Mouse (Mus musculus) bone marrow macrophage, adult 2 months (primary cell): ENCODE data around the gene Smim22. TPM values are rescaled to one million over a fixed set of nuclear protein-coding genes. Genes with fewer than 3 reads are reported as not detected.

ENCODE experiments used
- H3K27ac ChIP-seq: 2 replicates; pipeline ENCODE4 v1.5.1; 2012; ENCODE audit warnings: low read depth, low read length; ENCODE audit not compliant: insufficient read depth
- H3K4me1 ChIP-seq: 2 replicates; pipeline ENCODE4 v1.6.1; 2012; ENCODE audit warnings: low read length; ENCODE audit not compliant: control insufficient read depth, insufficient read depth
- H3K4me3 ChIP-seq: 2 replicates; pipeline ENCODE4 v1.5.1; 2012; ENCODE audit warnings: mild to moderate bottlenecking, low read length, moderate library complexity; ENCODE audit not compliant: insufficient read depth
- CTCF ChIP-seq: IDR thresholded peaks from 2 replicates; pipeline ENCODE4 v1.5.1; 2012; ENCODE audit warnings: low read depth, mild to moderate bottlenecking, low read length, moderate library complexity
- POLR2A ChIP-seq: IDR thresholded peaks from 2 replicates; pipeline ENCODE4 v1.6.1; 2012; ENCODE audit warnings: mild to moderate bottlenecking, low read depth, low read length, borderline replicate concordance
- polyA plus RNA-seq: library from polyadenylated mRNA; stranded (reverse); fragments of >200 nt; gene quantifications from 2 replicates; pipeline ENCODE4 v1.2.4, GENCODE M21; 2012; ENCODE audit not compliant: missing spikeins, insufficient read depth, insufficient read length

Smim22 gene
- polyA plus RNA-seq, result not detected in 2 replicates

DNA sequence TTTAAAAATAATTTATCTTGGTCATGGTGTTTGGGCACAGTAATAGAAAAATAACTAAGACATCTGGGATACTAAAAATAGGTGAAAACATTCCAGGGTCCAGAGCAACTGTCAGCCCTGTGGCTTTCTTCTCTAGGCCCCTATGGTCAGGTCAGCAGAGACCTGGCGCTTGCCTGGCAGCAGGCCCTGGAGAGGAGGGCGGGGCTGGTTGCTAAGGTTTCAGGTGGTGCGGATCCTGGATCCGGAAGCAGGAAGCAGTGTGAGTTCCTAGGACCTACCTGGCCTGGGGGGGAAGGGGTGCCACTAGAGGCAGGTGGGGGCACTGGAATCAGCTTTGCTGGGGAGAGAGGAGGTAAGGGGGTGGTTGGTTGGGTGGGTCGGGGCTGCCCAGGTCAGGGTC is at the start of gene Smim22:
Gene Smim22, plus strand, starts transcription at position 222 of the 400 bp plus-strand sequence.
- no peak within 1 kb of the TSS for H3K4me3 ChIP-seq
- TF ChIP-seq CTCF (no peak), POLR2A (no peak)
- no peak within 1 kb of the TSS for H3K27ac ChIP-seq
- H3K4me1 ChIP-seq, result peaks cover 21% of the 10 kb centered on the region

DNA sequence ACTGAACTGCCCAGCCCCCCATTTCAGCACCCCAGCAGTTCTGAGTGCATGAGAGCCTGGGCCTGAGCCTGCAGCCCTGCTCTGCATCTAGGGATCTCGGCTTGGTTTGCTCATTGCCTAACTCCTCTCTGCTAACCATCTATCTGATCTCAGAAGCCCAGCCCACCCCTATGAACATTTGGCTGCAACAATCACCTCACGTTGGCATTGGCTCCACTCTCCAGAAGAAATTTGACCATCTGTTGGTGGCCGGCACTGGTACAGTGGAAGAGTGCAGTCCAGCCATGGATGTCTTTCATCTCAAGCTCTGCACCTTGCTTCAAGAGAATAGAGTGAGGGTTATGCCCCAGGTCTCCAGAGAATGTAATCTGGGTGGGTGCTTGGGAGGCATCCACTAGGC is 49.6 kb upstream of the Smim22 start:
- Histone ChIP-seq H3K27ac (no peak overlapping the region), H3K4me3 (no peak overlapping the region), H3K4me1 (peaks cover 25% of the 10 kb centered on the region)
- TF ChIP-seq POLR2A (no peak), CTCF (no peak)

DNA sequence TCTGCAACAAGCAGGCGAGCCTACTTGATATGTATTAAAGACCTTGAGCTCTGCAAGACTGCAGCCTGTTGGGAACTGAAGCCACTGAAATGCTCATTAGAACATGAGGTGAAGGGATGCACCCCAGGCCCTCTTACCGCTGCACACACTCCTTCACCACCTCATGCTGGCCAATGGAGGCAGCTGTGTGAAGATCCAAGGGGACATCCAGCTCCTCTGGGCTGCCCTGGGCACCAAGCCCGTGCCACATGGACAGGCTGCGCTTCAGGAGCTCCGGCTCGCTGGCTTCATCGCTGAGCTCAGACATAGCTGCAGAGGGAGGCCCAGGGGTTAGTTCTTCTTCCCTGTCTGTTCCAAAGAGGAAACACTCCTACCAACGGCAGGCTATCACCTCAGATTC is 46.8 kb upstream of the Smim22 start:
- peak overlapping the region; percentile 55 for H3K27ac ChIP-seq
- H3K4me1 ChIP-seq, result peaks cover 32% of the 10 kb centered on the region
- no peak for TF ChIP-seq CTCF
- TF ChIP-seq POLR2A, result no peak
- H3K4me3 ChIP-seq, result peak overlapping the region; percentile 26

DNA sequence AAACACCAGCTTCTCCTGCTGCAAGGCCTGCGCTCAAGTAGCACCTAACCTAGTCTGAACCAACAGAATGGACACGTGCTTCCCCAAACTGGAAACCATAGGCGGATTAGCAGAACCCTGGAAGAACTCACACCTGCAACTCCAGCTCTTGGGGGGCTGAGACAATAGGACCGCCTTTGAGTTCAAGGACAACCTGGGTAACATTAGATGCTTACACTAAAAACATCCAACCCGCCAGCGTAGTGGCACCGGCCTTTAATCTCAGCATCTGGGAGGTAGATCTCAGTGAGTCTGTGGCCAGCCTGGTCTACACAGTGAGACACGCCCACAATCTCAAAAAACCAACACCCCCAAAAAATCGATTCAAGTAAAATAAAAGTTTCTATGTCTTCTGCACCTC is 43.7 kb upstream of the Smim22 start:
- Histone ChIP-seq H3K4me3 (peak overlapping the region; percentile 85), H3K27ac (no peak overlapping the region), H3K4me1 (peaks cover 35% of the 10 kb centered on the region)
- TF ChIP-seq CTCF (no peak), POLR2A (no peak)

DNA sequence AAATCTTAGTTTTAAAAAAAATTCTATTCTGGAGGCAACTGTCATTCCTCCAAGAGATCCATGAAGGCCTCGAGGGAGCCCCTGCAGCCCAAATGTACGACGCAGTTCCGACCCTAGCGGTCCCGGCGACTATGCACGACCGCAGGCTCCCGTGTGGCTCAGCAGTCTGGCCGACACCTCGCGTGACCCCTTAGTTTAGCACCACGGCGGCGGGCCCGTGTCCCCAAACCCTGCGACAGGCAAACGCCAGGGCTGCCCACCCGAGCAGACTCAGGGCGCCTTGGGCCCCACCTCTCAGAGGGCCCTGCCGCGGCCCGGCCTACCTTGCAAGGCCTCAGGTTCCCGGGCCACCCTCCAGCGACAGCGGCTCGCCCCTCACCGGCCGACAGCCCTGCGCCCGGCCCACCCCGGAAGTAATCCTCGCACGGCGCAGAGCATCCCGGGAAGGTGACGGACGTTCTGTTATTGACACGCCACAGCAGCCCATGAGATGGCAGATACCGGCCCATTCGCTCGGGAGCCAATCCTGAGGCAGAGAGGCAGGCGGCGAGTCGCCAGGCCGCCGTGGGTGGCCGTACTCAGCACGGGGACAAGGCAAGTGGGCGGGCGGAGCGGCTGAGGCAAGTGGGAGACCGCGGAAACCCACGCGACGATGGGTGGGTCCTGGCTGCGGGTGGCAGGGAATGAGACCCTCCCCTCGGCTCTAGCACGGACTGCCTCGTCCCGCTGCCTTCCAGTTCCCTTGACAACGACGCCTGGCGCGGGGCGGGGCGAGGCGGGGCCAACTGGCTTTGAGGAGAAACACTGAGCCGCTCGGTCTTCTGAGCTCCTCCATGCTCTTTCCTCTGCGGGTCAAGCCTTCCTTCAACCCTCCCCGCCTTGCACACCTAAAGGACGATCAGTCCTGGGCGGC is 43.0 kb upstream of the Smim22 start, which contains the start of gene Anks3:
Gene Anks3, minus strand, starts transcription at position 409 of the 913 bp plus-strand sequence.
- peak within 1 kb of the TSS; percentile 40 for H3K27ac ChIP-seq
- TF ChIP-seq POLR2A, result no peak
- TF ChIP-seq CTCF, result no peak
- H3K4me3 ChIP-seq, result peak within 1 kb of the TSS; percentile 85
- H3K4me1 ChIP-seq, result peaks cover 38% of the 10 kb centered on the region

DNA sequence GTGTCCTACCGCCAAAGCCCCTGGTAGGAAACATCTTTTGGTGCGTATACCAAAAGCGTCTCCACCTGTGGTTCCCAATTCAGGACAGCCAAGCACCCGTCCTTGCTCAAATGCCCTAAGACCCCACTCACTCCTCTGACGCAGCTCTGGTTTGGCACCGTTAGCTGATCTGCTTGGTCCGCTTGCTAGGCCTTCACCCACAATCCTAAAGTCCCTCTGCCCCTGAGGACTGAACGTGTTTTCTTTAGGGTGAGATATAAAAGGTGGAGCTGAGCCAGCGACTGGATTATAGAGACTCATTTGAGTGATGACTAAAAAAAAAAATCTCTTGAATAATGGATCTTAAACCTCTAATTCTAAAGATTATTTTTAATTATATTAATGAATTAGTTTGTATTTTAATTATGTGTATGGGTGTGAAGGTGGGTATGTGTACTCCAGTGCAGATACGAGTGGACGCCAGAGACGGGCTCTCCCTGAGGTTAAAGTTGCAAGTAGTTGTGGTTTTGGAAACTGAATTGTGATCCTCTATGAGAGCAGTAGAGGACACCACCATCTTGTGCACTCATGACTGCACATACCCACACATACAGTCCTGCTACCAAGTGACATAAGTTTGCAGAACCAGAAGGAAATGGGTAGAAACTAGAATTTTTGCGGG is 42.2 kb upstream of the Smim22 start:
- no peak for TF ChIP-seq CTCF
- no peak for TF ChIP-seq POLR2A

DNA sequence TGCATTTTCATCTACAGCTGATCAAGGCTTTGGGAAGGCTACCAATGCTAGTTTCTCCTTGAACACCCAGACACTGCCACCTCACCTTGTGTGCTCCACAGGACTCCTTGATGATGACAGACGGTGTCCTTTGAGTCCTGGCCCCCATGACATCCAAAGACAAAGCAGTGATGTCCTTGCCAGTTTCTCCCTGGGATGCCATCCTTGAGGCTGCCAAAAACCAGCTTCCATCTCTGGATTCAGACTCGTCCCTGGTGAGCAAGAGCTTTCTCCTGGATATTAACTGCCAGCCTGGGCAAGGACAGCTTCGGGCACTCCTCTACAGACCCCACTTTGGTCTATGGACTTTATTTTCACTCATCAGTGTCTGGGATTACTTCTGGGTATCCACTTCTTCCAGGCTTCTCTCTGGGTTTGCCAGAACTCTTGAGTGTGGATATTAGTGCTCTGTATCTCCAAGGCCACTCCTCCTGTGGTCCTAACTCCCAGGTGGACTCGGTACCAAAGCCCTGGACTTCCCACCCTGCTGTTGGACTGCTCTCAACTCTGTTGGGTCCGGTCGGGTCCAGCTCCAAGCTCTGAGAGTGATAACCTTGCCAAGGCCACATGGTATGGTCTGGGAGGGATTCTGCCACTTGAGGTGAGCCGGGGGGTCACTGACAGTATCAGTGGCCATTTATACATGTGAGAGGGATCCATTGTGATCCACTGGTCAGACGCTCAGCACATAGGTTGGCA is 41.5 kb upstream of the Smim22 start:
- TF ChIP-seq CTCF (no peak), POLR2A (no peak)
- Histone ChIP-seq H3K4me3 (no peak overlapping the region), H3K27ac (no peak overlapping the region), H3K4me1 (peaks cover 34% of the 10 kb centered on the region)

More for the DNA sequence above, 42.2 kb upstream of the Smim22 start:
- H3K4me1 ChIP-seq, result peaks cover 38% of the 10 kb centered on the region
- H3K27ac ChIP-seq, result peak overlapping the region; percentile 28
- peak overlapping the region; percentile 85 for H3K4me3 ChIP-seq

DNA sequence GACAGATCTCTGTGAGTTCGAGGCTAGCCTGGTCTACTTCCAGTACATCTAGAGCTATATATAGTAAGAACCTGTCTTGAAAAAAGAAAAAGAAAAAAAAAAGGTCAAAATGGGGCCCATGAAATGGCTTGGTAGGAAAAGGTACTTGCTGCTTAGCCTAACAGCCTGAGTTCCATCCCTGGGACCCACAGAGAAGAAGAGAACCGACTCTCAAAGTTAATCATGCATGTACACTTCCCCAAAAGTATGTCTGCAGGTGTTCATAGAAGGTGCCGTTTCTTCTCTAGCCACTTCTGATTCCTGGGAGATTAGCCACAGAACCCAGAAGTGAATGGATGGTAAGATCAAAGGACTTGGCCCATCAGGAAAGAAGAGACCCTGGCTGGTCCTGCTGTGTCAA is 38.7 kb upstream of the Smim22 start:
- TF ChIP-seq POLR2A, result no peak
- TF ChIP-seq CTCF, result no peak
- H3K27ac ChIP-seq, result no peak overlapping the region
- peaks cover 23% of the 10 kb centered on the region for H3K4me1 ChIP-seq
- no peak overlapping the region for H3K4me3 ChIP-seq

DNA sequence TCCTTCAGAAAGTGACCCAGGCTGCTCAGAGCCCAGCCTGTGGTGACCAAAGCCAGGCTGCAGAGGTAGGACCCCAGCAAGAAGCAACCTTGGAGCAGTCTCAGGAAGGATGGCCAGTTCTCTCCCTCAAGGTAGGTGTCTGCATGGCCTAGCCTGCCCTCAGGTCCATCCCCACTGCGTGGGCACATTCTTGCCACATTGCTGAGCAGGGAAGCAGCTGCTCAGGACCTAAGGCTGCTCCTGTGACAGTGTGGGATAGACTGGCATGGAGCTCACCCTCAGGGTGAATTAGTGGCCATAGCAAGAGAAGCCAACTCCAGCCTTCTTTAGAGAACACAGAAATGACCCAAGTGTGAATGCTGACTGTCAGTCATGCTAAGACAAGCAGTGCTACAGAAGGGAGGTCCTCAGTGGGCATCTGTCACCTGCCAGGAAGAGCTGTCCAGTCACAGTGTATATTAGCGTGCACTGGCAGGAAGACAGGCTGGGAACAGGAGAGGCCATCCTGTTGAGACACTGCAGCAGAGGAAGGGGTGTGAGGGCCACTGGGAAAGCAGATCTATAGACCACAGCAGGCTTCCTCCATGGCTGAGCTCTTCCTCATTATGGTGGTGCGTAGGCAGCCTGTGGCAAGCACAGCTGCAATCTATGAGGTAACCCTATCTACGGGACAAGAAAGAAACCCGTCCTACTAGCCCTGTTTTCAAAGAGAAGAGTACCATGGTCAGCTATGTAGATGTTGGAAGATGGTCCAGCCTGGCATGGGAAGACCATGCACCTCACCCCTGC is 37.8 kb upstream of the Smim22 start:
- H3K27ac ChIP-seq, result peak overlapping the region; percentile 41
- TF ChIP-seq CTCF (no peak), POLR2A (no peak)
- peaks cover 23% of the 10 kb centered on the region for H3K4me1 ChIP-seq
- H3K4me3 ChIP-seq, result no peak overlapping the region
